Mouse (Mus musculus): Measurements from ENCODE around the gene Trpm8. TPM values are rescaled to one million over a fixed set of nuclear protein-coding genes. Genes with fewer than 3 reads are reported as not detected.

The Trpm8 gene
- polyA plus RNA-seq, 2 experiments, result not detected

GRCm38 (mm10) chr1:88274371-88275077 lies 2.9 kb upstream of the Trpm8 start:
- no peak overlapping the region for H3K4me2 ChIP-seq (ENCODE audit: low read depth)
- peaks cover 54% of the 10 kb centered on the region for H3K36me3 ChIP-seq (replicated peaks; ENCODE audit: control insufficient read depth, insufficient read depth, low read depth)
- H3K9me3 ChIP-seq (ENCODE audit: control insufficient read depth, low read length), result no peaks in the 10 kb centered on the region
- peaks cover 16 to 21% of the 10 kb centered on the region in 2 experiments for H3K4me1 ChIP-seq (replicated peaks; ENCODE audit: control insufficient read depth in 2 of 2, insufficient read depth in 2 of 2, low read length in 1 of 2)
- H3K9ac ChIP-seq (replicated peaks), result no peak overlapping the region
- H3K27me3 ChIP-seq (ENCODE audit: control insufficient read depth, insufficient read depth, low read length), result no peaks in the 10 kb centered on the region
- 72% methylated on average over 11 of the region's 11 CpGs for WGBS (ENCODE audit: insufficient replicate concordance)
- no peak overlapping the region for H3K27ac ChIP-seq
- TF ChIP-seq EP300 (IDR thresholded peaks at IDR 0.05; ENCODE audit: low read depth), result no peak
- TF ChIP-seq CTCF (IDR thresholded peaks at IDR 0.05; ENCODE audit: low read depth), result no peak
- ATAC-seq (ENCODE audit: insufficient read depth) (no peak), DNase-seq (ENCODE audit: low read depth in 3 of 3, low spot score in 3 of 3) (no peak)
- H3K4me3 ChIP-seq (ENCODE audit: insufficient read depth in 1 of 2, low read depth in 2 of 2, low read length in 2 of 2), result no peak overlapping the region

DNA sequence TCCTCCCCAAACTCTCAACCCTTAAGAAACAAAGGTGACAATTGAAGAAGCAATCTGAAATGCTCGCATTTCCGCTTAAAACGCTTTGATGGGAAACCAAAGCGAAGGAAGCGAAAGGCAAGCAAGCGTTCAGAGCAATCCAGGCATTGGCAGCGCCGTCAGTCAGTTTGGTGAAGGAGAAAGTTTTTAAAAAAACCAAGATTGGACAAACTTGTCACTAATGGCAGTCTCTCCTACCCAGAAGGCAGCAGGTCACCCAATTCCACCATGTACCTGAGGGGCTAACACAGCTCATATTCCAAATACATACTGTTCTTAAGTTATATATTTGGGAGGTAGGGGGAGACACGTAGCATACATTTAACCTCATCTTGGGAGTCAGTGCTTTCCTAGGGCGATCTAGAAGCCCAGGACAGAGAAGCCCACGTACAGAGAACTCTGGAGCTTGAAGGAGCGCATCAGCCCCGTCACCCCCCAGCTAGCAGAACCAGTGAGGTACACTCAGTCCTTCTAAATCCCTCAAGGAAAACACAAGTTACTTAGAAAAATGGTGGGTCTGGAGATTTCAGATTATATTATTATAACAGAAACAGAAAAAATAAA lies 2.3 kb upstream of the Trpm8 start:
- H3K27me3 ChIP-seq (ENCODE audit: control insufficient read depth, insufficient read depth, low read length), result no peaks in the 10 kb centered on the region
- peak overlapping the region; percentile 72 for H3K4me2 ChIP-seq (ENCODE audit: low read depth)
- peaks cover 47% of the 10 kb centered on the region for H3K36me3 ChIP-seq (replicated peaks; ENCODE audit: control insufficient read depth, insufficient read depth, low read depth)
- H3K27ac ChIP-seq, result no peak overlapping the region
- peak overlapping the region in 1 of 2 experiments; percentile 65; a peak in 2 of 4 replicates for H3K4me3 ChIP-seq (ENCODE audit: insufficient read depth in 1 of 2, low read depth in 2 of 2, low read length in 2 of 2)
- peaks cover 16 to 21% of the 10 kb centered on the region in 2 experiments for H3K4me1 ChIP-seq (replicated peaks; ENCODE audit: control insufficient read depth in 2 of 2, insufficient read depth in 2 of 2, low read length in 1 of 2)
- TF ChIP-seq CTCF (IDR thresholded peaks at IDR 0.05; ENCODE audit: low read depth) (no peak), EP300 (IDR thresholded peaks at IDR 0.05; ENCODE audit: low read depth) (no peak)
- DNase-seq (ENCODE audit: low read depth in 3 of 3, low spot score in 3 of 3) (no peak), ATAC-seq (ENCODE audit: insufficient read depth) (no peak)
- H3K9me3 ChIP-seq (ENCODE audit: control insufficient read depth, low read length), result no peaks in the 10 kb centered on the region
- peak overlapping the region; percentile 88 for H3K9ac ChIP-seq (replicated peaks)
- 64% methylated on average over 13 of the region's 13 CpGs for WGBS (ENCODE audit: insufficient replicate concordance)

DNA sequence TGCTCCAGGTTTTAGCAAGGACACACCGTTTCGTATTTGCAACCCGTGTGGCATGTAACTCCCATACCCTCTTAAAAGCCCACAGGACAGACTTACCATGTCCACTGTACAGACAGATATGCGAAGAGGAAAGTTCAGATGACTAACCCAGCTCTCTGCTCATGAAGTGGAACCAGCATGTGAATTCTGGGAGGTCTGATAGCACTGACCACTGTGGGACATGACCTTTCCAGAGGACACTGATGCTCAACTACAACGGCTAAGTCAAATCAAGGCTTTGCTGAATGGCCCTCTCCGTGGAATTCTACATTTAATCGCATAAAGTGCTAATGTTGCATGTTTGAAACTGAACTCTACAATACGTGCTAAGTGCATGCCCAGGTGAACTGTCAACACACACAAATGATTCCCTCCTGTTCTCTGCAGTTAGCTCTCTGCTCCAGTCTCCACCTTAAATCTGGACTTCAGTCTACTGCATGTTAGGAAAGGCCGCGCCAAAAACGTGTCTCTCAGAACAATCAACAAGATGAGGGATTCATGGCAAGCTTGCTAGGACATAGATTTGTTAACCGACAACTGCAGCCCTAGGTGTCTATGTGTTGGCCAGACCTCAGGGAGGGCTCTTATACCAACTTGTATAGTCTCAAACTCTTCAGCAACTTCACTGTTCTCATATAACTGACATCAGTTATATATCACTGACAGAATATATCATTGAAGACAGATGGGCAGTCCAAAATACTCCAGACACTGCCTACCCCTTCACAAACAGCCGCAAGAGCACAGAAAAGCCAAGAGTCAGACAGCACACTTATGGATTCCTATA lies 1.6 kb upstream of the Trpm8 start:
- peak overlapping the region; percentile 63 for H3K27ac ChIP-seq
- peak overlapping the region; percentile 65 to 73 for H3K4me3 ChIP-seq (ENCODE audit: insufficient read depth in 1 of 2, low read depth in 2 of 2, low read length in 2 of 2)
- no peak for TF ChIP-seq CTCF (IDR thresholded peaks at IDR 0.05; ENCODE audit: low read depth)
- TF ChIP-seq EP300 (IDR thresholded peaks at IDR 0.05; ENCODE audit: low read depth), result no peak
- H3K9me3 ChIP-seq (ENCODE audit: control insufficient read depth, low read length), result no peaks in the 10 kb centered on the region
- H3K4me1 ChIP-seq (replicated peaks; ENCODE audit: control insufficient read depth in 2 of 2, insufficient read depth in 2 of 2, low read length in 1 of 2), result peaks cover 16 to 21% of the 10 kb centered on the region in 2 experiments
- WGBS (ENCODE audit: insufficient replicate concordance), result 58% methylated on average over 13 of the region's 13 CpGs
- H3K36me3 ChIP-seq (replicated peaks; ENCODE audit: control insufficient read depth, insufficient read depth, low read depth), result peaks cover 46% of the 10 kb centered on the region
- ATAC-seq (ENCODE audit: insufficient read depth) (no peak), DNase-seq (ENCODE audit: low read depth in 3 of 3, low spot score in 3 of 3) (no peak)
- H3K9ac ChIP-seq (replicated peaks), result peak overlapping the region; percentile 88
- peak overlapping the region; percentile 72 for H3K4me2 ChIP-seq (ENCODE audit: low read depth)
- H3K27me3 ChIP-seq (ENCODE audit: control insufficient read depth, insufficient read depth, low read length), result no peaks in the 10 kb centered on the region

- Histone ChIP-seq H3K4me3 (ENCODE audit: insufficient read depth in 1 of 2, low read depth in 2 of 2, low read length in 2 of 2) (peak overlapping the region; percentile 65 to 73), H3K9ac (replicated peaks) (peak overlapping the region; percentile 88), H3K36me3 (replicated peaks; ENCODE audit: control insufficient read depth, insufficient read depth, low read depth) (peaks cover 42% of the 10 kb centered on the region), H3K27me3 (ENCODE audit: control insufficient read depth, insufficient read depth, low read length) (no peaks in the 10 kb centered on the region), H3K27ac (peak overlapping the region; percentile 63), H3K4me2 (ENCODE audit: low read depth) (peak overlapping the region; percentile 72), H3K9me3 (ENCODE audit: control insufficient read depth, low read length) (no peaks in the 10 kb centered on the region), H3K4me1 (replicated peaks; ENCODE audit: control insufficient read depth in 2 of 2, insufficient read depth in 2 of 2, low read length in 1 of 2) (peaks cover 16 to 21% of the 10 kb centered on the region in 2 experiments)
- DNase-seq (ENCODE audit: low read depth in 3 of 3, low spot score in 3 of 3), result peak in 1 of 3 experiments; percentile 64
- peak; percentile 47 for ATAC-seq (ENCODE audit: insufficient read depth)
- no peak for TF ChIP-seq EP300 (IDR thresholded peaks at IDR 0.05; ENCODE audit: low read depth)
- TF ChIP-seq CTCF (IDR thresholded peaks at IDR 0.05; ENCODE audit: low read depth), result no peak
- WGBS (ENCODE audit: insufficient replicate concordance), result 18% methylated on average over 10 of the region's 10 CpGs
Observed at GRCm38 (mm10) chr1:88276524-88277097, 850 bp upstream of the Trpm8 start.
